Mouse (Mus musculus) cerebellum, adult 8-10 months (tissue): ENCODE data around the gene Ggn.
"Not testable (repeated sequence)": the region's sequence is repeated elsewhere in the genome, so short reads cannot be mapped to it uniquely, and the experiment has no call there.

Source experiments
- DNase-seq: peaks from one replicate; pipeline ENCODE4 v3.0.0; 2022

Gene Ggn

DNA sequence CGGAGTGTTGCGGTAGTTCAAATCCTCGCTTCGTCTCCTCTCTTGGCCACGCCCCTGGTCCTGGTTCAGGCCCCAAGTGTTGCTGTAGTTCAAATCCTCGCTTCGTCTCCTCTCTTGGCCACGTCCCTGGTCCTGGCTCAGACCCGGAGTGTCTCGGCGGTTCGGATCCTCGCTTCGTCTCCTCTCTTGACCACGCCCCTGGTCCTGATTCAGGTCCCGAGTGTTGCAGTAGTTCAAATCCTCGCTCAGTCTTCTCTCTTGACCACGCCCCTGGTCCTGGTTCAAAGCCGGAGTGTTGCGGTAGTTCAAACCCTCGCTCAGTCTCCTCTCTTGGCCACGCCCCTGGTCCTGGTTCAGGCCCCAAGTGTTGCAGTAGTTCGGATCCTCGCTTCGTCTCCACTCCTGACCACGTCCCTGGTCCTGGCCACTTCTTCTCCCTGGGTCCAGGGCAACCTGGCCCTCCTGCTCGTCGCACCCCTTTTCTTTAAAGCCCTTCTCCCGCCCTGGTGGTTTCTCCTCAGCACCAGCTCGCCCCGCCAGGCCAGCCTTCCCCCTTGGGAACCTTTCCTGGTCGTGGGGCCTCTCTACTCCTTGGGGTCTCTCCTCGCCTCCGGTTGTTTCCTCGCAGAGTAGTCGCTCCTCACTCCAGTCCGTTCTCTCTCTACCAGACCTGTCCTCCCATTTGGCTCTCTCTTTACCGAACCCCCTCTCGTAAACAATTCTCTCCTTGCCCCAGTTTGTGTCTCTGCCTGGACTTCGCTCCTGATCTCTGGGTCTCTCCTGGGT is 43.0 kb downstream of the Ggn start:
- not testable (repeated sequence) for DNase-seq

DNA sequence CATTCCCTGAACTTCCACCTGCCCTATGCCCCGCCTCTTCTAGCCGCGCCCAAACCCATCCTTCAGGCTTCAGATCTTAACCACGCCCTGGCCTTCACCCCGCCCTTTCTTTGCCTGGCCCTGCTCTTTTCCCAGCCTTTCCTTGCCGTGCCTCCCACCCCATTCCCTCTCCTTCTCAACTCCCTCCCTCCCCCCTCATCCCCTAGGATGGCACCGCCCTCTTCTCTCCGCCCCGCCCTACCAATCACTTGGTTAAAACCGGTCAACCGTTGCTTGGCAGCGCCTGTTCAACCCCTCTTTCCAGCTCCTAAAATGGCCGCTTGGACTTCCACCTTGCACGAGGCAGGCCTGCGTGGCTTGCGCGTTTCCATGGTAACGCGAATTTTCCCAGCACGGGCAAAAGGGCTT is 43.7 kb downstream of the Ggn start, which contains the start of gene Catsperg1:
Gene Catsperg1 (minus strand): TSS at position 361 of the 408 bp plus-strand sequence.
- DNase-seq: no peak

DNA sequence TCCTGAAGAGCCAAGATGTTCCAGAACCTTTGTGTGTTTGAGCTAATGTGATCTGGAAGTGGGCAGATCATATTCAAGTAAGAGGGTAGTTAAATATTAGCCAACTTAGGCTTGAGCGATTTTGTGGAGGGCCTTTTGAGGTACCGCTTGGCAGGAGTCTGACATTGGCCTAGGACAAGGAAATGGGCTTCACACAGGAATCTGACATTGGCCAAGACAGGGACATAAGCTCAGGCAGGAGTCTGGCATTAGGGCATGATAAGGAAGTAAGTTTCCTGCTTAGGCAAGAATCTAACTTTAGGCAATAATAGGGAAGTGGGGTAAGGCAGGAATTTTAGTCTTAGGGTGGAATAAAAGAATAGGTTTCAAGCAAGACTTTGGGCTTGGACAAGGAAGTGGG is 44.2 kb downstream of the Ggn start:
- no peak for DNase-seq

DNA sequence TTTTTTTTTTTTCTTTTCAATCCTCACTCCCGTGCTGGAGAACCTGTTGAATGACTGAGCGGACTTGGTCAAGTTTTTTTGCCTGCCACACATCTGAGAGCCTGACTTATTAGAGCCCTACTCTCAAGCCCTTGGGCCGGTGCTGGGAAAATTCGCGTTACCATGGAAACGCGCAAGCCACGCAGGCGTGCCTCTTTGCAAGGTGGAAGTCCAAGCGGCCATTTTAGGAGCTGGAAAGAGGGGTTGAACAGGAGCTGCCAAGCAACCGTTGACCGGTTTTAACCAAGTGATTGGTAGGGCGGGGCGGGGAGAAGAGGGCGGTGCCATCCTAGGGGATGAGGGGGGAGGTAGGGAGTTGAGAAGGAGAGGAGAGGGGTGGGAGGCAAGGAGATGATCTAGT is 44.8 kb downstream of the Ggn start:
- DNase-seq: no peak
